Mouse (Mus musculus) adrenal gland, adult 2 months (tissue): ENCODE measurements at regions not wholly inside any gene's neighbourhood (a gene's known extent, or its start where the extent isn't known, plus 50 kb on each side); places are given as distances from the start of the nearest gene placed in this dataset.

Experiments
- DNase-seq: peaks from one replicate; pipeline ENCODE4 v3.0.0; 2021

- no peak for DNase-seq
Observed at GRCm38 (mm10) chr13:111977769-111978674, 169.2 kb upstream of the Map3k1 start.

- DNase-seq, result no peak
Observed at GRCm38 (mm10) chr13:111978675-111979020, 169.9 kb upstream of the Map3k1 start.

- peak; percentile 39 for DNase-seq
Observed at GRCm38 (mm10) chr13:111979428-111980204, 170.8 kb upstream of the Map3k1 start.

- DNase-seq, result no peak
Observed at GRCm38 (mm10) chr13:111980205-111980595, 171.4 kb upstream of the Map3k1 start.

GRCm38 (mm10) chr13:111981103-111981502 lies 172.3 kb upstream of the Map3k1 start:
- no peak for DNase-seq

- DNase-seq, result no peak
Observed at GRCm38 (mm10) chr13:111982796-111983460, 174.1 kb upstream of the Map3k1 start.

- no peak for DNase-seq
Observed at GRCm38 (mm10) chr13:111984081-111984574, 175.3 kb upstream of the Map3k1 start.

GRCm38 (mm10) chr13:111985406-111985805 lies 176.6 kb upstream of the Map3k1 start:
- DNase-seq, result no peak

GRCm38 (mm10) chr13:111986681-111987080 lies 177.9 kb upstream of the Map3k1 start:
- no peak for DNase-seq

- DNase-seq, result no peak
Observed at GRCm38 (mm10) chr13:111987420-111987819, 178.6 kb upstream of the Map3k1 start.

- no peak for DNase-seq
Observed at GRCm38 (mm10) chr13:111990913-111991534, 182.2 kb upstream of the Map3k1 start.

GRCm38 (mm10) chr13:111992075-111992847 lies 183.5 kb upstream of the Map3k1 start:
- DNase-seq, result no peak

- no peak for DNase-seq
Observed at GRCm38 (mm10) chr13:111994862-111995490, 186.2 kb upstream of the Map3k1 start.

GRCm38 (mm10) chr13:111995716-111996115 lies 186.9 kb upstream of the Map3k1 start:
- no peak for DNase-seq

- DNase-seq, result peak; percentile 70
Observed at GRCm38 (mm10) chr13:111996910-111997309, 188.1 kb upstream of the Map3k1 start.

GRCm38 (mm10) chr13:111997980-111998945 lies 189.5 kb upstream of the Map3k1 start:
- no peak for DNase-seq

- no peak for DNase-seq
Observed at GRCm38 (mm10) chr13:111999647-112000292, 191.0 kb upstream of the Map3k1 start.

- no peak for DNase-seq
Observed at GRCm38 (mm10) chr13:112000293-112000665, 191.5 kb upstream of the Map3k1 start.

- no peak for DNase-seq
Observed at GRCm38 (mm10) chr13:112000696-112001095, 191.9 kb upstream of the Map3k1 start.
